Mouse (Mus musculus): ENCODE data around the gene Esrrb.
A peak's percentile ranks its signal among the peaks of the same experiment; 100 is the strongest.

Gene Esrrb

GRCm38 (mm10) chr12:86360696-86361631 lies at the start of gene Esrrb:
TSS of gene Esrrb (plus strand) at chr12:86361117.
- Histone ChIP-seq H3K9me3 (ENCODE audit: low read length) (no peaks in the 10 kb centered on the region), H3K4me1 (replicated peaks; ENCODE audit: low read depth, low read length) (peaks cover 24% of the 10 kb centered on the region), H3K4me3 (replicated peaks; ENCODE audit: low read length) (no peak within 1 kb of the TSS), H3K36me3 (ENCODE audit: insufficient read depth, low read length) (no peaks in the 10 kb centered on the region), H3K27me3 (ENCODE audit: insufficient read depth, low read length) (peaks cover 55% of the 10 kb centered on the region)
- TF ChIP-seq POU5F1 (IDR thresholded peaks at IDR 0.05; ENCODE audit: borderline replicate concordance, low read length) (no peak), NANOG (IDR thresholded peaks at IDR 0.05; ENCODE audit: borderline replicate concordance, low read length) (no peak), CTCF (conservative IDR thresholded peaks at IDR 0.05; ENCODE audit: low read length) (no peak)

- Histone ChIP-seq H3K9me3 (ENCODE audit: low read length) (no peaks in the 10 kb centered on the region), H3K4me3 (replicated peaks; ENCODE audit: low read length) (peak overlapping the region; percentile 46), H3K4me1 (replicated peaks; ENCODE audit: low read depth, low read length) (peaks cover 20% of the 10 kb centered on the region), H3K27me3 (ENCODE audit: insufficient read depth, low read length) (peaks cover 45% of the 10 kb centered on the region), H3K36me3 (ENCODE audit: insufficient read depth, low read length) (no peaks in the 10 kb centered on the region)
- TF ChIP-seq POU5F1 (IDR thresholded peaks at IDR 0.05; ENCODE audit: borderline replicate concordance, low read length) (no peak), NANOG (IDR thresholded peaks at IDR 0.05; ENCODE audit: borderline replicate concordance, low read length) (no peak), CTCF (conservative IDR thresholded peaks at IDR 0.05; ENCODE audit: low read length) (no peak)
Observed at GRCm38 (mm10) chr12:86320629-86321028, 40.3 kb upstream of the Esrrb start.

GRCm38 (mm10) chr12:86324297-86324696 lies 36.6 kb upstream of the Esrrb start:
- Histone ChIP-seq H3K4me3 (replicated peaks; ENCODE audit: low read length) (no peak overlapping the region), H3K36me3 (ENCODE audit: insufficient read depth, low read length) (no peaks in the 10 kb centered on the region), H3K4me1 (replicated peaks; ENCODE audit: low read depth, low read length) (peaks cover 30% of the 10 kb centered on the region), H3K9me3 (ENCODE audit: low read length) (no peaks in the 10 kb centered on the region), H3K27me3 (ENCODE audit: insufficient read depth, low read length) (peaks cover 38% of the 10 kb centered on the region)
- no peak for TF ChIP-seq POU5F1 (IDR thresholded peaks at IDR 0.05; ENCODE audit: borderline replicate concordance, low read length)
- TF ChIP-seq CTCF (conservative IDR thresholded peaks at IDR 0.05; ENCODE audit: low read length): no peak
- TF ChIP-seq NANOG (IDR thresholded peaks at IDR 0.05; ENCODE audit: borderline replicate concordance, low read length): no peak

- Histone ChIP-seq H3K4me3 (replicated peaks; ENCODE audit: low read length) (no peak overlapping the region), H3K36me3 (ENCODE audit: insufficient read depth, low read length) (no peaks in the 10 kb centered on the region), H3K9me3 (ENCODE audit: low read length) (no peaks in the 10 kb centered on the region), H3K4me1 (replicated peaks; ENCODE audit: low read depth, low read length) (peaks cover 26% of the 10 kb centered on the region), H3K27me3 (ENCODE audit: insufficient read depth, low read length) (peaks cover 32% of the 10 kb centered on the region)
- TF ChIP-seq CTCF (conservative IDR thresholded peaks at IDR 0.05; ENCODE audit: low read length) (no peak), NANOG (IDR thresholded peaks at IDR 0.05; ENCODE audit: borderline replicate concordance, low read length) (no peak), POU5F1 (IDR thresholded peaks at IDR 0.05; ENCODE audit: borderline replicate concordance, low read length) (no peak)
Observed at GRCm38 (mm10) chr12:86329813-86330212, 31.1 kb upstream of the Esrrb start.

GRCm38 (mm10) chr12:86330684-86331083 lies 30.2 kb upstream of the Esrrb start:
- no peak overlapping the region; the same call in 1 of the 2 replicates for H3K4me3 ChIP-seq (replicated peaks; ENCODE audit: low read length)
- H3K27me3 ChIP-seq (ENCODE audit: insufficient read depth, low read length): peaks cover 28% of the 10 kb centered on the region
- no peaks in the 10 kb centered on the region for H3K9me3 ChIP-seq (ENCODE audit: low read length)
- TF ChIP-seq POU5F1 (IDR thresholded peaks at IDR 0.05; ENCODE audit: borderline replicate concordance, low read length) (no peak), NANOG (IDR thresholded peaks at IDR 0.05; ENCODE audit: borderline replicate concordance, low read length) (no peak), CTCF (conservative IDR thresholded peaks at IDR 0.05; ENCODE audit: low read length) (no peak)
- H3K4me1 ChIP-seq (replicated peaks; ENCODE audit: low read depth, low read length): peaks cover 26% of the 10 kb centered on the region
- H3K36me3 ChIP-seq (ENCODE audit: insufficient read depth, low read length): no peaks in the 10 kb centered on the region

- peaks cover 26% of the 10 kb centered on the region for H3K27me3 ChIP-seq (ENCODE audit: insufficient read depth, low read length)
- H3K9me3 ChIP-seq (ENCODE audit: low read length): no peaks in the 10 kb centered on the region
- H3K36me3 ChIP-seq (ENCODE audit: insufficient read depth, low read length): no peaks in the 10 kb centered on the region
- H3K4me3 ChIP-seq (replicated peaks; ENCODE audit: low read length): peak overlapping the region; percentile 11
- TF ChIP-seq CTCF (conservative IDR thresholded peaks at IDR 0.05; ENCODE audit: low read length) (no peak), POU5F1 (IDR thresholded peaks at IDR 0.05; ENCODE audit: borderline replicate concordance, low read length) (no peak), NANOG (IDR thresholded peaks at IDR 0.05; ENCODE audit: borderline replicate concordance, low read length) (no peak)
- peaks cover 26% of the 10 kb centered on the region for H3K4me1 ChIP-seq (replicated peaks; ENCODE audit: low read depth, low read length)
Observed at GRCm38 (mm10) chr12:86331248-86331647, 29.7 kb upstream of the Esrrb start.

GRCm38 (mm10) chr12:86336209-86336608 lies 24.7 kb upstream of the Esrrb start:
- no peak overlapping the region for H3K4me3 ChIP-seq (replicated peaks; ENCODE audit: low read length)
- H3K36me3 ChIP-seq (ENCODE audit: insufficient read depth, low read length): no peaks in the 10 kb centered on the region
- TF ChIP-seq CTCF (conservative IDR thresholded peaks at IDR 0.05; ENCODE audit: low read length) (peak; percentile 73), NANOG (IDR thresholded peaks at IDR 0.05; ENCODE audit: borderline replicate concordance, low read length) (no peak)
- peaks cover 7% of the 10 kb centered on the region; the same call in 1 of the 2 replicates for H3K9me3 ChIP-seq (ENCODE audit: low read length)
- peaks cover 14% of the 10 kb centered on the region for H3K4me1 ChIP-seq (replicated peaks; ENCODE audit: low read depth, low read length)
- peaks cover 20% of the 10 kb centered on the region for H3K27me3 ChIP-seq (ENCODE audit: insufficient read depth, low read length)

GRCm38 (mm10) chr12:86336887-86337286 lies 24.0 kb upstream of the Esrrb start:
- TF ChIP-seq NANOG (IDR thresholded peaks at IDR 0.05; ENCODE audit: borderline replicate concordance, low read length) (no peak), POU5F1 (IDR thresholded peaks at IDR 0.05; ENCODE audit: borderline replicate concordance, low read length) (no peak), CTCF (conservative IDR thresholded peaks at IDR 0.05; ENCODE audit: low read length) (no peak)

More at GRCm38 (mm10) chr12:86336887-86337286, 24.0 kb upstream of the Esrrb start:
- no peaks in the 10 kb centered on the region for H3K36me3 ChIP-seq (ENCODE audit: insufficient read depth, low read length)
- peaks cover 11% of the 10 kb centered on the region for H3K4me1 ChIP-seq (replicated peaks; ENCODE audit: low read depth, low read length)
- H3K9me3 ChIP-seq (ENCODE audit: low read length): peaks cover 7% of the 10 kb centered on the region; the same call in 1 of the 2 replicates
- H3K27me3 ChIP-seq (ENCODE audit: insufficient read depth, low read length): peaks cover 20% of the 10 kb centered on the region
- no peak overlapping the region for H3K4me3 ChIP-seq (replicated peaks; ENCODE audit: low read length)

All from E14TG2a.4 (cell line).